Mouse (Mus musculus) monocyte, adult 2 months (primary cell): ENCODE data around the gene Ccdc73.
"Not testable (repeated sequence)": the region's sequence is repeated elsewhere in the genome, so short reads cannot be mapped to it uniquely, and the experiment has no call there.

ENCODE experiments used
- DNase-seq, 2 experiments: peaks; one replicate each; pipeline ENCODE4 v3.0.0; 2022; ENCODE audit warnings: low spot score in 2 of 2, low read depth in 1 of 2

The Ccdc73 gene

GRCm38 (mm10) chr2:104869101-104869500 lies 1.5 kb downstream of the Ccdc73 start:
- no peak for DNase-seq

DNA sequence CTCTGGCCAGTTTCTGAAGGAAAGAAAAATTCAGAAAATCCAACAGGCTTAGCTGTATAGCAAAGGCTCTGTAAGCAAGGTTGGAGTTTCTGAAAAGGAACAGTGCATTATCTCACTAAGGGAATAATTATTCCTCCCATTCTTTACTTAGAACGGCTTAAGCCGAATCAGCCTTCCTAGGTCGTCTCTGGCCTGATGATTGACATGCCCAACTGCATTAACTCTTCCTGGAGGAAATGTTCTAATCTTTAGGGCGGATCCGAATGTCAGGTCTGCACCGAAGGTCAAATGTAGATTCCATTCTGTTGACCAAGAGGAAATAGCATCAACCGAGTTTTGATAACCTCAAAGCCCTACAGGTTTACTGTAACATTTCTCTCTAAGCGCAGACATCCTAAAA lies 11.2 kb downstream of the Ccdc73 start:
- DNase-seq, result no peak

DNA sequence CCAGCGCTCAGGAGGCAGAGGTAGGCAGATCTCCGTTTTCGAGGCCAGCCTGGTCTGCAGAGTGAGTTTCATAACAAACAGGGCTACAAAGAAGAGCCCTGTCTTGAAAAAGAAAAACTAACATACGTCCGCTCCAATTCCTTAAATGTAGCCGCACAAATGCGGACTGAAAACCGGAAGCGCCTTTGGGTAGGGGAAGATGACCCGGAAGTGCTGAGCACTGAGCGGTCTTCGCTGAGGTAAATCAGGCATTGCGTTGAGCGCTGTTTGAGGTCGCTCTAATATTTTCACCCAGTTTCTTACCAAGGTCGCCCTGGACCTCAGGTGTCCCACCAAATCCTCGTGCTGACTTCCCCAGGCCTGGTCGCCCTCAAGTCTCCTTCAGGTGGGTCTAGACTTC lies 18.5 kb downstream of the Ccdc73 start:
- no peak for DNase-seq

GRCm38 (mm10) chr2:104887331-104887730 lies 19.7 kb downstream of the Ccdc73 start:
- not testable (repeated sequence) for DNase-seq

DNA sequence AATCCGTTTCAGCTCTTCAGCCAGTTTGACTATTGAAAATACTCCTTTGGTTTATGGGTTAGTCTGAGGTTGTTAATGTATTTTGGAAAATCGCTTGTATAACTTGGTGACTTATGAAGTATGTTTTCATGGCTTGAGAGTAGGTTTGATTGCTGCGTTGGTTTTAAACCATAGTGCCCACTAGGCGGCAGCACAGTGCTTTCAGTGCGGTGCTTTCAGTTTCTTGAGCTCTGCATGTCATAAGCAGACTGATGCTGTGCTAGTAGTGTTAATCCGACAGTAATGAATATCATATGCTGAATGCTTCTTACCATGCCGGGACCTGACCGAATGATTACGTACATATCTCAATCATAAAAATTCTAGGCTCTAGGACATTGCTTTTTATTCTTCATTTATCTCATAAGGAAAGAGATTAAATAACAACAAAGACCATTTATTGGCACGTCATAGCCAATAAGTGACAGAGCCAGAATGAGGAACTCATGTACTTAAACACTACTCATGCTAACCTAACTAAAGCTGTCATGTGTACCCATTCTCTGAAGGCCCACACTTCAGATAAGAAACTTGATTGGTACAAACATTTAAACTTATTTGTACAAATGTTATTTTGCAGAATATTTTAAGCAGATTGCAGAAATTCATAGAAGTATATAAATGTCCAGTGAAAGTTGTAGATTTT lies 20.4 kb downstream of the Ccdc73 start:
- peak; percentile 5 to 34 for DNase-seq

DNA sequence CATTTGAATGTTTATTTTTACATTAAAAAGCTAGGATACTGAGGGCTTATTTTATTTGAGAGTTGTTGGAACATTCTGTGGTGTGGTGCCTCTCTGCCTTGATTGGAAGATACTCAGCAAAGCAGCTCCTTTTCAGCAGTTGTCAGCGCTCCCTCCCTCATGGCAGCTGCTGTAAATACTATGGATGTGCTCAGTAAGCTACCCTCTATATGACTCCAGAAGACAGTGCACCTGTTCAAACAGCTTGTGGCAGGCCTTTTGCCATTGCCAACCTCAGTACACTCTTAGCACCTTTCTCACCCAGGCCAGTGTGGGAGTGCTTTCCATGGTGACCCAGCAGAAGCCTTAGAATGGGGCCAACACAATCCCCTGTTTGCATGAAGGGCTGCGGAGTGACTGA lies 32.4 kb downstream of the Ccdc73 start:
- no peak for DNase-seq

- DNase-seq, result no peak
Observed at GRCm38 (mm10) chr2:104915709-104916108, 48.1 kb downstream of the Ccdc73 start.

DNA sequence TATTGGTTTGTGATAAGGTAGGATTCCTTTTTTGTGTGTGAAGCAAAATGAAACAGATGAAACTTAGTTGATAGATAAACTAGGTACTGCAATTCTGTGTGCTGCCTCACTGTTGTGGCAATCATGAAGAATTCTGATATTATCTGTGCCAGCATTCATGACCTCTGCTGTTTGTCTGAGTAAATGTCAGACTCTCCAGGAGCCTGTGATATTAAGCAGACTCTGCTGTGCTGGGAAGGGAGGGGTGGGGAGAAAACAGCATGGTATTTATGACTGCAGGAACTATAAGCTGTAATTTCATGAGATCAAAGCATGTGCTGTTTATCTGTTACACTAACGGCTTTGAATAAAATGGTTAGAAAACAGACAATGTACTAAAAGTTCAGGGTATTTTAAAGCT lies 96.9 kb downstream of the Ccdc73 start:
- DNase-seq, result no peak

DNA sequence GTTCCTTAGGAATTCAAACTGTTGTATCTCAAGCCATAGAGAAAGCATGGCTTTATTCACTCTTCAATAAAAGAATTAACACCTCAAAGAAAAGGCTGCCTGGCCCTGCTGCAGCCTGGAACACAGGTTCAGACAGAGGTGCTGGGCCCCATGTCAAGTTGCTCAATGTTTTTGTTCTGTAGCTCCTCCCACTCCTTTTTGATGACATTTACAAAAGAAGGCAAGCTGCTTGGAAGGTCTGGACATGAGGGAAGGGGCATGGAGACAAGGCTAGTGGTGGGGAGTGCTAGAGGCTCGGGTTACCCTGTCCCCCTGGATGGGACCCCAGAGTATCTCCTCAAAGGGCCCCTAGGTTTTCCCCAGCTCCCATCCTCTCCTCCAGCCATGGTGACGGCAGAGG lies 114.1 kb downstream of the Ccdc73 start:
- DNase-seq, result no peak

GRCm38 (mm10) chr2:104985796-104986195 lies 118.2 kb downstream of the Ccdc73 start:
- DNase-seq, result no peak

GRCm38 (mm10) chr2:104988974-104989373 lies 121.4 kb downstream of the Ccdc73 start:
- no peak for DNase-seq

DNA sequence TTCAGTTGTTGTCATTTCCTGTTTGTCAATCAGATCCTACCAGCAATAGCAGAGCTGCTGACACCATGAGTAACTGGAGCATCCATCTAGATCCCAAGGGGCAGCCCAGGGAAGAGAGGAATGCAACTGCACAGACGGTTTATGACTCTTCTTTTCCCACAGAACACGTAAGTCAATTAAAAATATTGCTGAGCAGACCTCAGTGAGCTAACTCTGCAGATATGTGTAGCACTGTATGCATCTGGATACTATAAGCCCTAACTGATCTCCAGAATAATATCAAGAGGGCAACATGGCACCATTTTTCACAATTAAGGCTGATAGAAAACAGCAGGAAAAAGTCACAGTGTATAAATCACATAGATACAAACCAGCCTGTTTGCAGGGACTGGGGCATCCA lies 126.8 kb downstream of the Ccdc73 start:
- no peak for DNase-seq

- DNase-seq, result no peak
Observed at GRCm38 (mm10) chr2:104996201-104996600, 128.6 kb downstream of the Ccdc73 start.

GRCm38 (mm10) chr2:105007236-105007635 lies 139.6 kb downstream of the Ccdc73 start:
- no peak for DNase-seq

DNA sequence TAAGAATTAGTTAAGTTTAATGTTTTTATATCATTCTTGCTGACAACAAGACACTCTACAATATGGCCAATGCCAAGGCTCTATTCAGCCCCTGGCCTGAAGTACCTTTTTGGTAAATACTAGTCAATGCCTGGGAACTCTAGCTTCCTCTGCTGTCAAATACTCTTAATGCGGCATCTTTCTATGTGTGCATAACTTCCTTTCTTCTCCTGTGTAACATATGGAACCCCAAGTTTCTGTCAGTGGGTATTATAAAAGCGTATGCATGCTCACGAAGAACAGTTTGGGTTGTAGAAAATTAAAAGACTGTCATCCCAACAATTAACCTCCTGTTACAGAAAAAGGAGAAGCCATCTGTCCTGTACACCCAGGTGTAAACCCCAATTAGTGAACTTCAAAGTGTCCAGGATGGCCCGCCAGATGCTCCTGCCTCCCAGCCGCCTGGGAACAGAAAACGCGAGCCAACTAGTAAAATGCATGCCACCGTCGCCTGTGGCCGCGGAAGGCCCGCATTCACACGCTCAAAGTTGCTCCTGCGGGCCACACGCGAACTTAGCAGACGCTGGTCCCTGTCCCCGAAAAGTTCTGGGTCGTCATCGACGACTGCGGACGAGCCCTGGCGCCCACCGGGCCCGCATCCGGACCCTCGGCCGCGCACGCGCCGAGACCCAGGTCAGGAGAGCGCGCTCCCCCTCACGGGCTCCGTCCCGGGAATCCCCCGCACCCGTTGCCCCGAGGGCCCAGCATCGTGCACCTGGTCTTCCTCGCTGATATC lies 148.8 kb downstream of the Ccdc73 start:
- DNase-seq, result no peak

DNA sequence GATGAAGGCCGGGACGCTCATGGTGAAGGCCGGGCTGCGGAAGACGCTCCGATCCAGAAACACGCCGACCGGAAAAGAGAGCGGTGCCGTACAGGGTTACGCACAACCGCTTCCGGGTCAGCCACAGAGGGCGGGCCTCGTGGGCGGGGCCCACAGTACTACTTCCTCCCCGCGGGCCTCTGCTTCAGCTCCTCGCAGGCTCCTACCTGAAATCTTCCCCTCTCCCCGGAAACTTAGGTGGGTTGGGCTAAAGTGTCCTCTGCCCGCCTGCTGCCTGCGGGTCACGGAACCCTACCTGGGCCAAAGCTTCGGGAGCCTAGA lies 149.3 kb downstream of the Ccdc73 start, which contains the start of gene Eif3m:
TSS of gene Eif3m (minus strand) at position 114 of the 321 bp plus-strand sequence.
- DNase-seq, result peak; percentile 70 to 87

DNA sequence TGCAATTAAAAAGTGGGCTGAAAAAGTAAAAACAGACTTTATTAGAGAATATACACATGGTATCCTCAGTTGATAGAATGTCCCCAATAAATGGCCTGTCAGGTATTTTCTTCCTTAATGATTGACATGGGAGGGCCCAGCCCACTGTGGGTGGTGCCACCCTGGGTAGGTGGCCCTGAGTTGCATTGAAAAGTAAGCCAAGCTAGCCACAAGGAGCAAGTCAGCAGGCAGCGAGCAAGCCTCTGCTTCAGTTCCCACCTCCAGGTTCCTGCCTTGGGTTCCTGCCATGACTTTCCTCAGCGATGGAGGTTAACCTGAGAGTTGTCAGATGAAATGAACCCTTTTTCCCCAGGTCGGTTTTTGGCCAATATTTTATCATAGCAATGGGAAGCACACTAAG lies 150.2 kb downstream of the Ccdc73 start:
- DNase-seq, result no peak

DNA sequence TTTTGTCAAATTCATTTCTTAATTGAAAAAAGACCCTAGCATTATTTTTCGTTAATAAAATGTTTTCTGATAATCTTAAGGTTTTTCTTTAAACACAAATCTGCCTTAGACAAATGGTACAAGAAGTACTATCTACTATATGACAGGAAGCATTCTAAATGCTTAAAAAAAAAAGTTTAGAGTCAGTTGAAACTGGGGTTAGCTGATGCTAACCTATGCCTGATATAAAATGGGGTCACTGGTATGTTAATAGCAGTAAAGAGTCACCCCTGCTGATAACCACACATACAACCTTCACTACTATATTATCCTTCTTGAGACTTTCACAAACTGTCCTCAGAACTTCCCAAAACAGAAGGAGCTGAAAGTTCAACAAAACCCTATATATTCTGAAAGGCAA lies 151.9 kb downstream of the Ccdc73 start:
- no peak for DNase-seq

DNA sequence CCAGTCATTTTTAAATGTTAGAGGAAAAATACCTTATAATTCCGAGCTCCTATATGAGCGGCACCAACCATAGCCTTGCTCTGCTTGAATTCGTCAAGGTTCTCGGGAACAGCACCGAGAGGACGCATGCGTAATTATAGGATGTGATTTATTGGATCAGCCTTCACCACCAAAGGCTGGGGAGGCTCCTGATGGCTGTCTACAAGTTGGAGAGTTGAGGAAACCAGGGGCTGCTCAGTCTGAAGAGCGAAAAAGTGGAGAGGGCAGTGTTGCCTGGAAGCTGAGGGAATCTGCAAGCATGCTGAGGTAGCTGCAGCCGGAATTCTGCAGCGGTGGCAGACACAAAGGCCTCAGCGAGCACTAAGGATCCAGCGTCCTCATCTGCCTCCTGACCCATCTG lies 153.7 kb downstream of the Ccdc73 start:
- DNase-seq, result no peak

GRCm38 (mm10) chr2:105021836-105022235 lies 154.2 kb downstream of the Ccdc73 start:
- no peak for DNase-seq

GRCm38 (mm10) chr2:105023031-105023615 lies 155.5 kb downstream of the Ccdc73 start:
- no peak for DNase-seq

DNA sequence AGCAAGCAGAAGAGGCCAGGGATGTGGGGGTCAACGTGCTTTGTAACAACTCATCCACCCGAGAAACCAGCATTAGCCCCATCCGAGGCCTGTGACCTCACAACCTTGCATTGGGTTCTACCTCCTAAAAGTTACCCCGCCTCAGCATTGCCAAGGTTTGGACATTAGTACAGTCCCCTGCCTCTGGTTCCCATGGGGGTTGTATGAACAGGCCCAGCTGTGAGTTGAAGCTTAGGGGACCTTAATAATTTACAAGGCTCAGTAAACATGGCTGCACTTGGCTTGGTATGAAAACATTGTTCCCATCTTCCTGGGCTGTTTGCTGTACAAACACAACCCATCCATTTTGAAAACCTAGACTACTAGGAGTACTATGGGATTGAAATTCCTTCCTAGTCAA lies 156.2 kb downstream of the Ccdc73 start:
- DNase-seq, result no peak
